21 mouse cellular contexts compared by ENCODE assay signal in the genomic region with DNA sequence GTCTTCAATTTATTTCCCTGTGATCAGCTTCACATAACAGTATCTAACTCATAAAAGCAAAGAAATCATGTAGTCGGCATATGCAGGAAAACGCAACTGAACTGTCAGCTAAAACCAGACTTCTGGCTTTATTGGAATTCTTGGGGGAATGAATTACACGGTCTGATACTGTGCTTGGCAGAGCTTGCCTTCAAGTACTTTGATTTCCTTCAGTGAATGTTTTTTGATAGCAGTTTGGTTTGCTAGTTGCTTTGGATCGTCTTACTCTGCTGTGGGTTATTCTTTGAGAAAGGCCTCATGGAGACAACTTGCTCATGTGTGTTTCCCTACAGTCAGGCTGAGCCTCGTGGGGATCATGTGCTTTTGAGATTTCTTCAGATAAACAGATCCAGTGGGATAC. TPM values are rescaled to one million over a fixed set of nuclear protein-coding genes. Genes with fewer than 3 reads are reported as not detected.
DNase-seq lines count a peak whose midpoint lies in the region; ATAC-seq and TF ChIP-seq lines count a peak whose summit lies in the region.
"Had no signal": no experiment of that assay in that cellular context is flagged by ENCODE, and none has a peak within 500 bp of the region (broad histone marks: within the 10 kb centered on the region; RNA-seq: fewer than 3 reads in every experiment).

No protein-coding gene starts in this region.

- no peak for DNase-seq in embryonic facial prominence, embryonic 10.5 days (ENCODE audit: low spot score)
- no peak for DNase-seq in heart, postnatal 0 days (ENCODE audit: low spot score)
- no peak for DNase-seq in heart, postnatal 4 days
- DNase-seq in embryonic facial prominence, embryonic 14.5 days (ENCODE audit: low spot score): peak; percentile 71
- peak; percentile 5 for DNase-seq in skeletal muscle tissue, adult 2 months (ENCODE audit: low read depth, low spot score)
- DNase-seq in thymus, postnatal 14 days: no peak
- DNase-seq: adrenal gland, adult 8-10 months; adrenal gland, postnatal 25 days; cerebellum, adult 18-20 months; cerebellum, adult 9-10 months; gastrocnemius, postnatal 10 days; gastrocnemius, postnatal 36 days had no signal

- H3K36me3 ChIP-seq in embryonic facial prominence, embryonic 13.5 days: peaks cover 12% of the 10 kb centered on the region
- H3K36me3 ChIP-seq in embryonic facial prominence, embryonic 10.5 days (replicated peaks): peaks cover 36% of the 10 kb centered on the region
- H3K36me3 ChIP-seq in heart, postnatal 0 days (replicated peaks; ENCODE audit: control insufficient read depth, insufficient read depth, low read length): peaks cover 22% of the 10 kb centered on the region
- H3K36me3 ChIP-seq in embryonic facial prominence, embryonic 14.5 days (ENCODE audit: control insufficient read depth, insufficient read depth, low read length): peaks cover 17% of the 10 kb centered on the region; the same call in 1 of the 2 replicates
- H3K36me3 ChIP-seq: forebrain, embryonic 15.5 days; hindbrain, embryonic 15.5 days had no signal

- WGBS in embryonic facial prominence, embryonic 13.5 days: 44% methylated on average over 5 of the region's 5 CpGs
- 92% methylated on average over 5 of the region's 5 CpGs for WGBS in embryonic facial prominence, embryonic 10.5 days
- WGBS in heart, postnatal 0 days: 76% methylated on average over 5 of the region's 5 CpGs
- WGBS in embryonic facial prominence, embryonic 14.5 days: 47% methylated on average over 5 of the region's 5 CpGs

- H3K9ac ChIP-seq in embryonic facial prominence, embryonic 13.5 days: no peak overlapping the region
- no peak overlapping the region for H3K9ac ChIP-seq in heart, postnatal 0 days (replicated peaks; ENCODE audit: low read depth, low read length)
- H3K9ac ChIP-seq in embryonic facial prominence, embryonic 14.5 days (ENCODE audit: low read depth, low read length): no peak overlapping the region
- H3K9ac ChIP-seq: embryonic facial prominence, embryonic 12.5 days; forebrain, embryonic 12.5 days; forebrain, embryonic 15.5 days; heart, embryonic 12.5 days; heart, embryonic 15.5 days; hindbrain, embryonic 12.5 days; hindbrain, embryonic 15.5 days had no signal

- H3K4me1 ChIP-seq in embryonic facial prominence, embryonic 13.5 days: peaks cover 12% of the 10 kb centered on the region; the same call in 1 of the 2 replicates
- no peaks in the 10 kb centered on the region for H3K4me1 ChIP-seq in embryonic facial prominence, embryonic 10.5 days
- H3K4me1 ChIP-seq in heart, postnatal 0 days (ENCODE audit: control insufficient read depth, insufficient read depth): peaks cover 4% of the 10 kb centered on the region; the same call in 1 of the 2 replicates
- H3K4me1 ChIP-seq in embryonic facial prominence, embryonic 14.5 days (ENCODE audit: control insufficient read depth, insufficient read depth, low read length): peaks cover 4% of the 10 kb centered on the region; the same call in 1 of the 2 replicates
- H3K4me1 ChIP-seq: forebrain, embryonic 12.5 days; forebrain, embryonic 15.5 days; heart, embryonic 12.5 days; heart, embryonic 15.5 days; hindbrain, embryonic 15.5 days had no signal

- no peak for TF ChIP-seq EP300 in heart, postnatal 0 days (IDR thresholded peaks at IDR 0.05; ENCODE audit: low read depth)

- no peak for ATAC-seq in embryonic facial prominence, embryonic 13.5 days (ENCODE audit: insufficient number of reproducible peaks, insufficient read depth, low FRiP score, low TSS enrichment, low read depth)
- ATAC-seq in heart, postnatal 0 days (ENCODE audit: insufficient read depth, low read depth): no peak
- ATAC-seq in embryonic facial prominence, embryonic 14.5 days (ENCODE audit: low read depth): no peak; the same call in 1 of the 2 replicates
- ATAC-seq: activated CD4-positive, CD25-positive, alpha-beta regulatory T cell, adult 4 months; forebrain, embryonic 15.5 days had no signal

- H3K27ac ChIP-seq in embryonic facial prominence, embryonic 13.5 days: 0 out of 2 replicates have a peak overlapping the region, but pooled peaks have one; percentile 5
- no peak overlapping the region for H3K27ac ChIP-seq in embryonic facial prominence, embryonic 10.5 days (replicated peaks)
- H3K27ac ChIP-seq in heart, postnatal 0 days (ENCODE audit: low read depth): peak overlapping the region; percentile 20; the same call in 1 of the 2 replicates
- no peak overlapping the region for H3K27ac ChIP-seq in embryonic facial prominence, embryonic 14.5 days (replicated peaks; ENCODE audit: low read depth, low read length)
- H3K27ac ChIP-seq: embryonic facial prominence, embryonic 12.5 days; forebrain, embryonic 12.5 days; forebrain, embryonic 15.5 days; heart, embryonic 15.5 days; hindbrain, embryonic 12.5 days; hindbrain, embryonic 15.5 days had no signal

- no peak for TF ChIP-seq CTCF in heart, postnatal 0 days (IDR thresholded peaks at IDR 0.05; ENCODE audit: low read depth)

- 0 out of 2 replicates have a peak, but pooled peaks cover 5% of the 10 kb centered on the region for H3K9me3 ChIP-seq in embryonic facial prominence, embryonic 13.5 days
- peaks cover 6% of the 10 kb centered on the region; the same call in 1 of the 2 replicates for H3K9me3 ChIP-seq in embryonic facial prominence, embryonic 10.5 days
- H3K9me3 ChIP-seq in heart, postnatal 0 days (replicated peaks; ENCODE audit: control insufficient read depth, low read length): no peaks in the 10 kb centered on the region; the same call in 1 of the 2 replicates
- H3K9me3 ChIP-seq in embryonic facial prominence, embryonic 14.5 days (ENCODE audit: control insufficient read depth, low read length): peaks cover 7% of the 10 kb centered on the region; the same call in 1 of the 2 replicates
- H3K9me3 ChIP-seq: forebrain, embryonic 15.5 days; hindbrain, embryonic 15.5 days had no signal

- no peak overlapping the region for H3K4me2 ChIP-seq in embryonic facial prominence, embryonic 13.5 days
- no peak overlapping the region for H3K4me2 ChIP-seq in heart, postnatal 0 days (ENCODE audit: low read depth, low read length)
- no peak overlapping the region for H3K4me2 ChIP-seq in embryonic facial prominence, embryonic 14.5 days (ENCODE audit: low read depth, low read length)
- H3K4me2 ChIP-seq: embryonic facial prominence, embryonic 12.5 days; forebrain, embryonic 12.5 days; forebrain, embryonic 15.5 days; heart, embryonic 12.5 days; heart, embryonic 15.5 days; hindbrain, embryonic 12.5 days; hindbrain, embryonic 15.5 days had no signal

- H3K4me3 ChIP-seq in embryonic facial prominence, embryonic 13.5 days: no peak overlapping the region
- H3K4me3 ChIP-seq in embryonic facial prominence, embryonic 10.5 days: no peak overlapping the region
- H3K4me3 ChIP-seq in heart, postnatal 0 days (ENCODE audit: low read depth, low read length): no peak overlapping the region
- no peak overlapping the region for H3K4me3 ChIP-seq in embryonic facial prominence, embryonic 14.5 days (ENCODE audit: low read depth, low read length)
- H3K4me3 ChIP-seq: embryonic facial prominence, embryonic 12.5 days; forebrain, embryonic 12.5 days; forebrain, embryonic 15.5 days; heart, embryonic 12.5 days; heart, embryonic 15.5 days; hindbrain, embryonic 12.5 days; hindbrain, embryonic 15.5 days had no signal

- no peaks in the 10 kb centered on the region for H3K27me3 ChIP-seq in embryonic facial prominence, embryonic 13.5 days
- no peaks in the 10 kb centered on the region for H3K27me3 ChIP-seq in embryonic facial prominence, embryonic 10.5 days (replicated peaks; ENCODE audit: low read depth, poor library complexity, severe bottlenecking)
- no peaks in the 10 kb centered on the region for H3K27me3 ChIP-seq in heart, postnatal 0 days (ENCODE audit: control insufficient read depth, insufficient read depth, low read length)
- no peaks in the 10 kb centered on the region for H3K27me3 ChIP-seq in embryonic facial prominence, embryonic 14.5 days (replicated peaks; ENCODE audit: control insufficient read depth, insufficient read depth, low read length)
- H3K27me3 ChIP-seq: embryonic facial prominence, embryonic 12.5 days; forebrain, embryonic 12.5 days; forebrain, embryonic 15.5 days; heart, embryonic 12.5 days; heart, embryonic 15.5 days; hindbrain, embryonic 12.5 days; hindbrain, embryonic 15.5 days had no signal

RNA-seq across cellular contexts. Expression of a gene that starts 52.7 kb away (rescaled TPM):
- polyA plus RNA-seq in embryonic facial prominence, embryonic 13.5 days (2015; fragmentation: Nextera tagmentation; extraction: Ambion mirVana): 23.4 and 25.1 TPM in 2 replicates
- polyA plus RNA-seq in embryonic facial prominence, embryonic 10.5 days (2016; fragmentation: Nextera tagmentation; extraction: Ambion mirVana): 20.8 and 22.2 TPM in 2 replicates
- total RNA-seq in heart, postnatal 0 days (2014; rRNA removed; ENCODE audit: low replicate concordance): 8.5 and 14.3 TPM in 2 replicates
- polyA plus RNA-seq in heart, postnatal 0 days (2015; fragmentation: Nextera tagmentation; extraction: Ambion mirVana): 12.5 and 12.6 TPM in 2 replicates
- total RNA-seq in heart, postnatal 4 days (2021): 10 to 100 TPM; 13.4 to 13.8 TPM
- 21.2 and 21.7 TPM in 2 replicates for polyA plus RNA-seq in embryonic facial prominence, embryonic 14.5 days (2014; fragmentation: Nextera tagmentation; extraction: Ambion mirVana)

Comparison
In these comparisons a context has a peak if more than half of its experiments do, and no peak if none do; other contexts are left out.
1. H3K27ac ChIP-seq: peak in embryonic facial prominence, embryonic 13.5 days (single experiment) and heart, postnatal 0 days (single experiment); none in embryonic facial prominence, embryonic 10.5 days (single experiment) and embryonic facial prominence, embryonic 14.5 days (single experiment).
2. DNase-seq: peak in embryonic facial prominence, embryonic 14.5 days (single experiment) and skeletal muscle tissue, adult 2 months (single experiment); none in embryonic facial prominence, embryonic 10.5 days (single experiment), heart, postnatal 0 days (single experiment), heart, postnatal 4 days (single experiment) and thymus, postnatal 14 days (single experiment).